Mouse (Mus musculus) liver, embryonic 14.5 days (tissue): ENCODE measurements around the gene Slc17a6. TPM values are rescaled to one million over a fixed set of nuclear protein-coding genes. Genes with fewer than 3 reads are reported as not detected.

Experiments
- ATAC-seq: fragments of 200-750 bp; cut with Nextera tagmentation; 2 replicates; pipeline ENCODE4 v1.8.0; 2017; ENCODE audit warnings: moderate number of reproducible peaks, mild to moderate bottlenecking, moderate library complexity; ENCODE audit not compliant: insufficient read depth
- DNase-seq, 3 experiments: peaks; one replicate each; pipeline ENCODE4 v3.0.0-alpha.2; 2012 to 2013; ENCODE audit warnings: low read depth in 3 of 3, low spot score in 3 of 3
- H3K27ac ChIP-seq: fragments of 300-500 bp; sonication (generic); 2 replicates; pipeline ENCODE4 v1.5.1; 2014; ENCODE audit warnings: moderate library complexity, mild to moderate bottlenecking, control low read depth, inconsistent platforms
- H3K27me3 ChIP-seq: fragments of 300-500 bp; sonication (generic); 2 replicates; pipeline ENCODE4 v1.6.1; 2014; ENCODE audit warnings: mild to moderate bottlenecking, low read length, moderate library complexity; ENCODE audit not compliant: control insufficient read depth, insufficient read depth
- H3K36me3 ChIP-seq: fragments of 300-500 bp; sonication (generic); replicated peaks from 2 replicates; pipeline ENCODE4 v1.6.1; 2014; ENCODE audit warnings: low read depth; ENCODE audit not compliant: control insufficient read depth, insufficient read depth
- H3K4me1 ChIP-seq, 2 experiments: fragments of 200-500 bp in 1 of 2; fragments of 300-500 bp in 1 of 2; sonication (generic) in 1 of 2; replicated peaks; 2 replicates each; pipeline ENCODE4 v1.6.1; 2012 to 2014; ENCODE audit warnings: antibody characterized with exemption in 1 of 2, inconsistent platforms in 1 of 2, low read length in 1 of 2; ENCODE audit not compliant: control insufficient read depth in 2 of 2, insufficient read depth in 2 of 2
- H3K4me2 ChIP-seq: fragments of 300-500 bp; sonication (generic); 2 replicates; pipeline ENCODE4 v1.6.1; 2014; ENCODE audit warnings: low read depth, mild to moderate bottlenecking, control low read depth, moderate library complexity
- H3K4me3 ChIP-seq, 2 experiments: fragments of 200-500 bp in 1 of 2; fragments of 300-500 bp in 1 of 2; sonication (generic) in 1 of 2; 2 replicates each; pipeline ENCODE4 v1.5.1; 2012 to 2014; ENCODE audit warnings: low read depth in 2 of 2, low read length in 2 of 2, mild to moderate bottlenecking in 2 of 2, control low read depth in 1 of 2, inconsistent platforms in 1 of 2, moderate library complexity in 1 of 2; ENCODE audit not compliant: insufficient read depth in 1 of 2
- H3K9ac ChIP-seq: fragments of 300-500 bp; sonication (generic); replicated peaks from 2 replicates; pipeline ENCODE4 v1.6.1; 2014; ENCODE audit warnings: mild to moderate bottlenecking, control low read depth, moderate library complexity
- H3K9me3 ChIP-seq: fragments of 300-500 bp; sonication (generic); 2 replicates; pipeline ENCODE4 v1.6.1; 2016; ENCODE audit warnings: low read length, mixed read lengths; ENCODE audit not compliant: control insufficient read depth
- CTCF ChIP-seq: IDR thresholded peaks from 2 replicates; pipeline ENCODE4 v1.5.1; 2016; ENCODE audit warnings: antibody characterized with exemption, low read depth, control low read depth
- EP300 ChIP-seq: IDR thresholded peaks from 2 replicates; pipeline ENCODE4 v1.6.1; 2016; ENCODE audit warnings: antibody characterized with exemption, low read depth
- WGBS: fragments of 180-500 bp; shearing (Covaris S2); extraction: QIAGEN DNeasy Blood & Tissue Kit; methylation state at CpG from one replicate; pipeline ENCODE4 v1.1.7; 2014; ENCODE audit not compliant: insufficient replicate concordance; 5-methylcytosine and 5-hydroxymethylcytosine counted together
- polyA plus RNA-seq, 2 experiments: library from polyadenylated mRNA; depleted of rRNA in 1 of 2; stranded (reverse) in 1 of 2; unstranded in 1 of 2; fragments of >200 nt; fragmentation: Nextera tagmentation in 1 of 2; extraction: Ambion mirVana in 1 of 2; gene quantifications; 2 replicates each; pipeline versions ENCODE4 v1.2.1 to v1.2.3; 2012 to 2014

Gene Slc17a6
- polyA plus RNA-seq, 2 experiments = not detected

GRCm38 (mm10) chr7:51628349-51628748, 6.5 kb downstream of the Slc17a6 start:
- no peak for DNase-seq

DNA sequence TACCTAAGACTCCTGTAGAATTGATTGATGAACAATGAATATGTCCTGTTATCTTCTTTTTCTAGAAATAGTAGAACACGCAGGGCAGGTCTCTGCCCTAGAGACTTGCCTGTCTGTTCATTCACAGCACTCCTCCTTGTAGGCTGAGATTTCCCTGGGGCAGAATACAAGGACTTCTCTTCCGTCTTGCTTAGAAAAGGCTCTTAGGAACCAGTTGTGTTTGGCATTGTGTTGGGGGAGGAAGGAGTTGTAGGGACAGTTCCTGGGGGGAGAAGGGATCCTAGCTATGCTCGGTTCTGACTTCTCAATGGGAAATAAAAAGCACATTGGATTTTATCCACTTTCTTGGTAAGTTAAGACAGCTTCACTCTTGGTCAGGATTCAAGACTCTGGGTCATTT, 7.4 kb downstream of the Slc17a6 start:
- H3K4me2 ChIP-seq = no peak overlapping the region

More at GRCm38 (mm10) chr7:51628349-51628748, 6.5 kb downstream of the Slc17a6 start:
- WGBS = 2% methylated on average over 9 of the region's 9 CpGs
- H3K27ac ChIP-seq = no peak overlapping the region
- no peak overlapping the region for H3K4me2 ChIP-seq
- no peaks in the 10 kb centered on the region for H3K36me3 ChIP-seq
- H3K27me3 ChIP-seq = peaks cover 49% of the 10 kb centered on the region
- H3K4me1 ChIP-seq = no peaks in the 10 kb centered on the region
- no peak overlapping the region for H3K9ac ChIP-seq
- TF ChIP-seq EP300 = no peak
- TF ChIP-seq CTCF = no peak
- no peak for ATAC-seq
- no peak overlapping the region for H3K4me3 ChIP-seq
- H3K9me3 ChIP-seq = no peaks in the 10 kb centered on the region

GRCm38 (mm10) chr7:51631171-51631570, 9.4 kb downstream of the Slc17a6 start:
- Histone ChIP-seq H3K27me3 (peaks cover 24% of the 10 kb centered on the region), H3K4me3 (no peak overlapping the region), H3K4me2 (no peak overlapping the region), H3K27ac (no peak overlapping the region), H3K4me1 (no peaks in the 10 kb centered on the region), H3K9ac (no peak overlapping the region), H3K36me3 (no peaks in the 10 kb centered on the region), H3K9me3 (no peaks in the 10 kb centered on the region)
- no peak for DNase-seq
- ATAC-seq = no peak
- 32% methylated on average over 3 of the region's 3 CpGs for whole genome bisulfite sequencing
- TF ChIP-seq CTCF (no peak), EP300 (no peak)

More for the DNA sequence above, 7.4 kb downstream of the Slc17a6 start:
- Histone ChIP-seq H3K27ac (no peak overlapping the region), H3K9me3 (no peaks in the 10 kb centered on the region), H3K27me3 (peaks cover 43% of the 10 kb centered on the region), H3K4me3 (no peak overlapping the region), H3K36me3 (no peaks in the 10 kb centered on the region), H3K9ac (no peak overlapping the region), H3K4me1 (no peaks in the 10 kb centered on the region)
- 4% methylated on average over 3 of the region's 3 CpGs for WGBS
- ATAC-seq (no peak), DNase-seq (no peak)
- no peak for TF ChIP-seq CTCF
- TF ChIP-seq EP300 = no peak

DNA sequence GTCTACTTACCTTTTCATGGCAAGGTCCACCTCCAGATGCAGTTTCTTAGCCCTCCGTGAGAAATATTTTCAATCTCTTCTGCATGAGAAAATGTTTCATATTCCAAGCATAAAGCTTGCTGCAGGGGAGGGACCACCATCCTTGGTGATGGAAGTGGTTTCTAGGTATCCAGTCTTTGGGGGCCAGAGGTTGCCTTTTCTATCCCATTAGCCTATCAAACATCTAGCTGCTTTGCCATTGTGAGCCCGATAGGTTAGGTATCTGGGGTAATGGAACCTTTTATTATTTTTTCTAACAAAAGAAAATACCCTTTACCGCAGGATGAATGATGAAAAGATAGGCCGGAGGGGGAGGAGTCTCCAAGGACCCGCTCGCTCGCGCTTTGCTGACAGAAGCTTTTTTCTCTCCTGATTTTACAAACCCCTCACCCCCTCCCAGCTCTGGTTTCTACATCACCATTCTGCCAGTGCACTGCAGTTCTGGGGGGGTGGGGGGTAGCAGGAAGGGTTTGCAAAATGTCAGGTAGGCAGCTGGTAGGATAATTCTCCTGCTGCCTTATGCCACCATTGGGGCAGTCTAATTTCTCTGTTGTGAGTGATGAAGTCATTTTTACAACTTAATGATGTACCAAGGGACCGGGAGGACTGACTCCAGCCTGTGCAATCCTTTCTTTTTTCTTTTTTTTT, 10.9 kb downstream of the Slc17a6 start:
- no peaks in the 10 kb centered on the region for H3K4me1 ChIP-seq
- no peak overlapping the region for H3K9ac ChIP-seq
- no peaks in the 10 kb centered on the region for H3K36me3 ChIP-seq
- no peaks in the 10 kb centered on the region for H3K9me3 ChIP-seq
- TF ChIP-seq CTCF (no peak), EP300 (no peak)
- DNase-seq = no peak
- ATAC-seq = no peak
- no peak overlapping the region for H3K4me3 ChIP-seq
- no peak overlapping the region for H3K27ac ChIP-seq
- 13% methylated on average over 9 of the region's 9 CpGs for WGBS
- no peak overlapping the region for H3K4me2 ChIP-seq
- H3K27me3 ChIP-seq = peaks cover 9% of the 10 kb centered on the region

DNA sequence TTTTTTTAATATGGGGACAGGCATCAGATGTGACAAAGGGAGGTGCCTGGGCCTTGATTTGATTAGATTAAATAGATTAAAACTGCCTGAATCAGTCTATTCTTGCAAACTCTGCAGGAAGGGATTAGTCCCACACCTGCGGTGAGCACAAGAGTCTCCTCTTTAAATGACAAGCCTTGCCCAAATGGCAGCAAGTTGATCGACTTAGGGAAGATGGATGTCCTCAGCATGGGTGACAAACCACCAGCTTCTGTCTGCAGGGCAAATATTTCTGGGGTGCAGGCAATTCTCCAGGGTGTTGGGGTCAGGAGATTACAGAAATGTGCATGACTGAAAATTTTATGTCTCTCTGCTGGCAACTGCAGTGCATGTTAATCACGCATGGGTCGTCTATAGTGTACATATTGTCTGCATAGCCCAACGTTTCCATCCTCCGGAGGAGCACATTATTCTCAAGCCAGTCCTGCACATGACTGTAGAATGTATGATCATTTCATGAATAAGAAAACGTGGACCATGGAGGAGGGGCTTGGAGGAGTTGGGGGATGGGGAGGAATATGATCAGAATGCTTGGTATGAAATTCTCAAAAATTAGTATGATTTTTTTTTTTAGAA, 11.5 kb downstream of the Slc17a6 start:
- TF ChIP-seq CTCF (no peak), EP300 (no peak)
- WGBS = 10% methylated on average over 7 of the region's 7 CpGs
- ATAC-seq = no peak
- no peaks in the 10 kb centered on the region for H3K36me3 ChIP-seq
- DNase-seq = no peak
- no peak overlapping the region for H3K27ac ChIP-seq
- H3K27me3 ChIP-seq = peaks cover 4% of the 10 kb centered on the region; the same call in 1 of the 2 replicates
- H3K4me2 ChIP-seq = no peak overlapping the region
- H3K9me3 ChIP-seq = no peaks in the 10 kb centered on the region
- no peaks in the 10 kb centered on the region for H3K4me1 ChIP-seq
- no peak overlapping the region for H3K4me3 ChIP-seq
- no peak overlapping the region for H3K9ac ChIP-seq
